Comparison of ENCODE assay signal across 7 mouse cellular contexts in the genomic region with DNA sequence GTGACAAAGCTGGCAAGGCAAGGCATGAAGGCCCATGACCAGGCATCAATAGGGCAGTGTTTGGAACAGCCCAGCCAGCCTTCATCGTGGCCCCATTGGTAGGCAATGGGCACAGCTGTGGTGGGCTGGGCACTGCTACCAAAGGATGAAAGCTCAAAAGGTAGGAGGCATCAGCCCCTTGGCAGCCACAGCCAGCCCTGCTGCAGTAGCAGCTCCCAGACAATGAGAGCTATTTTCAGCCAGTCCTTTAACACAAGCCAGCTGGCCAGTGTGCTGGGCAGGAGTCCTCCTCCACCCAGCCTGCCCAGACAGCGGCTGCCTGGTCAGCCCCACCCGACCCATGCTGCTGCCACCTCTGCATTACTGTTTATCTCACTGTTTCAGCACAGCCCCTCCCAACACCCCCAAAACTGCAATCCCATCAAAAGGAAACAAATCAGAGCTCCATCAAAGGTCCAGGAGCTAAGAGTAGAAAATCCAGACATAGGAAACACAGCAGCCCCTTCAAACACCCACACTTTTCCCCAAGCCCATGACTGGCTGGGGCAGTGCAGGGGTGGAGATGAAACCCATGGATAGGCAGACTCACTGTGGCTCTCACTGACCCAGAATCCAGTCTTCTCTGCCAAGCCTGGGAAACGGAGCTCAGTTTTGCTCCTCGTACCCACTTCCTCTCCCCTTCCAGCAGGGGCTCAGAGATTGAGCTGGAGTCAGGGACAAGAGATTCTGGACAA. TPM values are rescaled to one million over a fixed set of nuclear protein-coding genes. Genes with fewer than 3 reads are reported as not detected.
A peak's percentile ranks its signal among the peaks of the same experiment; 100 is the strongest.
DNase-seq lines count a peak whose midpoint lies in the region; ATAC-seq and TF ChIP-seq lines count a peak whose summit lies in the region.

No protein-coding gene starts in this region.

- H3K9me3 ChIP-seq in hindbrain, embryonic 15.5 days = no peaks in the 10 kb centered on the region
- H3K9me3 ChIP-seq in limb, embryonic 11.5 days (ENCODE audit: control insufficient read depth, low read length) = no peaks in the 10 kb centered on the region

- H3K36me3 ChIP-seq in hindbrain, embryonic 15.5 days = no peaks in the 10 kb centered on the region
- H3K36me3 ChIP-seq in limb, embryonic 11.5 days (ENCODE audit: control insufficient read depth, insufficient read depth, low read length) = no peaks in the 10 kb centered on the region; the same call in 1 of the 2 replicates

- no peaks in the 10 kb centered on the region for H3K27me3 ChIP-seq in hindbrain, embryonic 15.5 days
- no peaks in the 10 kb centered on the region for H3K27me3 ChIP-seq in limb, embryonic 11.5 days (ENCODE audit: control insufficient read depth, insufficient read depth, low read length)

- peak; percentile 89 for ATAC-seq in hindbrain, embryonic 15.5 days (ENCODE audit: low FRiP score, low read depth)
- ATAC-seq in limb, embryonic 11.5 days (ENCODE audit: insufficient number of reproducible peaks, low FRiP score, low TSS enrichment, low read depth) = no peak

- peak overlapping the region; percentile 83 for H3K27ac ChIP-seq in gastrocnemius, adult 2 months
- H3K27ac ChIP-seq in hindbrain, embryonic 15.5 days (replicated peaks) = peak overlapping the region; percentile 77
- H3K27ac ChIP-seq in limb, embryonic 11.5 days (replicated peaks; ENCODE audit: low read depth, low read length) = peak overlapping the region; percentile 92

- H3K4me3 ChIP-seq in gastrocnemius, adult 2 months = peak overlapping the region; percentile 51
- H3K4me3 ChIP-seq in hindbrain, embryonic 15.5 days = no peak overlapping the region
- H3K4me3 ChIP-seq in limb, embryonic 11.5 days (ENCODE audit: low read depth, low read length) = no peak overlapping the region

- intact Hi-C loops in gastrocnemius, adult 2 months (cut with DNase I) = no loop called here

- no peak overlapping the region for H3K9ac ChIP-seq in hindbrain, embryonic 15.5 days
- H3K9ac ChIP-seq in limb, embryonic 11.5 days (ENCODE audit: low read length) = peak overlapping the region; percentile 27; the same call in 1 of the 2 replicates

- DNase-seq in 3T3-L1 (ENCODE audit: low read depth, low spot score) = peak; percentile 80
- DNase-seq in adipocyte (ENCODE audit: low spot score) = peak; percentile 57
- DNase-seq in gastrocnemius, adult 2 months = peak; percentile 85
- DNase-seq in limb, embryonic 11.5 days (ENCODE audit: low spot score) = peak; percentile 61
- DNase-seq in right cerebral cortex, postnatal 36 days (ENCODE audit: low spot score in 2 of 2) = peak; percentile 49 to 67
- DNase-seq in adrenal gland, adult 2 months = no peak

- no peak for TF ChIP-seq CTCF in gastrocnemius, adult 2 months (IDR thresholded peaks at IDR 0.05)

- no peak overlapping the region for H3K4me2 ChIP-seq in hindbrain, embryonic 15.5 days
- H3K4me2 ChIP-seq in limb, embryonic 11.5 days (ENCODE audit: low read depth, severe bottlenecking) = 0 out of 2 replicates have a peak overlapping the region, but pooled peaks have one; percentile 16

- H3K4me1 ChIP-seq in hindbrain, embryonic 15.5 days (replicated peaks) = peaks cover 26% of the 10 kb centered on the region
- peaks cover 51% of the 10 kb centered on the region for H3K4me1 ChIP-seq in limb, embryonic 11.5 days (ENCODE audit: control insufficient read depth, insufficient read depth, low read length)

- 51% methylated on average over 5 of the region's 5 CpGs for WGBS in hindbrain, embryonic 15.5 days
- 25% methylated on average over 5 of the region's 5 CpGs for WGBS in limb, embryonic 11.5 days

RNA-seq across cellular contexts. Expression of a gene that starts 26.7 kb away (rescaled TPM):
- 1 to 10 TPM; 5.5 to 7.2 TPM for total RNA-seq in gastrocnemius, adult 2 months (2021)
- polyA plus RNA-seq in hindbrain, embryonic 15.5 days (2015; fragmentation: Nextera tagmentation; extraction: Ambion mirVana) = 8.9 and 9.1 TPM in 2 replicates
- 26.8 and 31.7 TPM in 2 replicates for polyA plus RNA-seq in limb, embryonic 11.5 days (2014; fragmentation: Nextera tagmentation; extraction: Ambion mirVana)
- 10 to 100 TPM; 13.9 to 23.6 TPM for total RNA-seq in adrenal gland, adult 2 months (2021)
- 19.7 and 22.2 TPM in 2 replicates for polyA plus RNA-seq in adrenal gland, adult 2 months (2012; rRNA removed)

RNA-seq across cellular contexts. Expression of a gene that starts 47.9 kb away (rescaled TPM):
- not detected for total RNA-seq in gastrocnemius, adult 2 months (2021)
- polyA plus RNA-seq in hindbrain, embryonic 15.5 days (2015; fragmentation: Nextera tagmentation; extraction: Ambion mirVana) = 0.55 and 0.86 TPM in 2 replicates
- not detected in 2 replicates for polyA plus RNA-seq in limb, embryonic 11.5 days (2014; fragmentation: Nextera tagmentation; extraction: Ambion mirVana)
- 1 to 10 TPM; 1.4 to 3.1 TPM for total RNA-seq in adrenal gland, adult 2 months (2021)
- 1.1 and 1.6 TPM in 2 replicates for polyA plus RNA-seq in adrenal gland, adult 2 months (2012; rRNA removed)

RNA-seq across cellular contexts. Expression of a gene that starts 48.7 kb away (rescaled TPM):
- total RNA-seq in gastrocnemius, adult 2 months (2021) = 10 to 100 TPM; 24.8 to 27.0 TPM
- polyA plus RNA-seq in hindbrain, embryonic 15.5 days (2015; fragmentation: Nextera tagmentation; extraction: Ambion mirVana) = 108 and 114 TPM in 2 replicates
- 51.9 and 57.3 TPM in 2 replicates for polyA plus RNA-seq in limb, embryonic 11.5 days (2014; fragmentation: Nextera tagmentation; extraction: Ambion mirVana)
- 10 to 100 TPM; 38.8 to 41.0 TPM for total RNA-seq in adrenal gland, adult 2 months (2021)
- 84.1 and 106 TPM in 2 replicates for polyA plus RNA-seq in adrenal gland, adult 2 months (2012; rRNA removed)

RNA-seq across cellular contexts. Expression of a gene that starts 49.1 kb away (rescaled TPM):
- 100 to 1,000 TPM; 181 to 184 TPM for total RNA-seq in gastrocnemius, adult 2 months (2021)
- polyA plus RNA-seq in hindbrain, embryonic 15.5 days (2015; fragmentation: Nextera tagmentation; extraction: Ambion mirVana) = 299 and 320 TPM in 2 replicates
- 225 and 238 TPM in 2 replicates for polyA plus RNA-seq in limb, embryonic 11.5 days (2014; fragmentation: Nextera tagmentation; extraction: Ambion mirVana)
- 100 to 1,000 TPM; 549 to 716 TPM for total RNA-seq in adrenal gland, adult 2 months (2021)
- polyA plus RNA-seq in adrenal gland, adult 2 months (2012; rRNA removed) = 1,176 and 1,311 TPM in 2 replicates
